Mouse (Mus musculus) frontal cortex, postnatal 10 days (tissue): ENCODE results near the gene 2610028H24Rik.

Source experiments
- DNase-seq, 2 experiments: peaks; one replicate each; pipeline ENCODE4 v3.0.0; 2022; ENCODE audit warnings: low spot score in 2 of 2, mixed read lengths in 1 of 2

2610028H24Rik gene

GRCm38 (mm10) chr10:76488265-76488664, 39.4 kb downstream of the 2610028H24Rik start:
- DNase-seq: no peak

DNA sequence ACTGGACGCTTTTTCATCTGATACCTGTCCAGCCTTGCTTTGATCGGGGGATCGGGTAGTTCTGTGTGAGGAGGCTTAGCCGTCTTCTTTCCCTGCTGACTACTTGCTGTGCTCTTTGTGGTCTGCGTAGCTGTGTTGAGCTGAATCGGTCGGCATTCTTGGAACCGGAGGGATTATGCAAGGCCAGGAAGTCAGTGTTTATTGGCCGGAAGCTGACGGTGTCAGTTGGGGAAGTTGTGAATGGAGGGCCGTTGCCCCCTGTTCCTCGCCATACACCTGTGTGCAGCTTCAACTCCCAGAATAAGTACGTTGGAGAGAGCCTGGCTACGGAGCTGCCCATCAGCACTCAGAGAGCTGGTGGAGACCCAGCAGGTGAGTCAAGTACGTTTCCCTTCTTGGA, 40.3 kb downstream of the 2610028H24Rik start:
- DNase-seq: no peak

DNA sequence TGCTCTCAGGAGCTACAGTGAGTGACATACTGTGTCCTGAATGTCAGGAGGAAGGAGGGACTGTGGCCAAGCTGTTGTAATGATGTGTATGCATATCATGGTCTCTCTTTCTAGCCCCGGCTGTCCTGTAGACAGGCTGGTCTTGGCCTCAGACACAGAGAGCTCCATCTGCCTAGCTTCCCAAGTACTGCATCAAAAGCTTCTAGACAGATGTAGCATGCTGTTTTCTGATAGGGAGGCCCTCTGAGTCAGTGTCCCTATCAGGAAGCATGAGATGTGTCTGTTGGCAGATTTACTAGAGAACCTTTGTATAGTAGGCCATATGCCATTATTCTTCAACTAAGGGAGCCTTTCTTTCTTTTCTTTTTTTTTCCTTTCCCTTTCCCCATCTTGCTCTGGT, 44.6 kb downstream of the 2610028H24Rik start:
- no peak for DNase-seq

GRCm38 (mm10) chr10:76495501-76495900, 46.6 kb downstream of the 2610028H24Rik start:
- DNase-seq: no peak

GRCm38 (mm10) chr10:76496366-76496765, 47.5 kb downstream of the 2610028H24Rik start:
- no peak for DNase-seq

- DNase-seq: no peak
Observed at GRCm38 (mm10) chr10:76497522-76497921, 48.6 kb downstream of the 2610028H24Rik start.

- no peak for DNase-seq
Observed at GRCm38 (mm10) chr10:76504271-76504943, 55.5 kb downstream of the 2610028H24Rik start.

DNA sequence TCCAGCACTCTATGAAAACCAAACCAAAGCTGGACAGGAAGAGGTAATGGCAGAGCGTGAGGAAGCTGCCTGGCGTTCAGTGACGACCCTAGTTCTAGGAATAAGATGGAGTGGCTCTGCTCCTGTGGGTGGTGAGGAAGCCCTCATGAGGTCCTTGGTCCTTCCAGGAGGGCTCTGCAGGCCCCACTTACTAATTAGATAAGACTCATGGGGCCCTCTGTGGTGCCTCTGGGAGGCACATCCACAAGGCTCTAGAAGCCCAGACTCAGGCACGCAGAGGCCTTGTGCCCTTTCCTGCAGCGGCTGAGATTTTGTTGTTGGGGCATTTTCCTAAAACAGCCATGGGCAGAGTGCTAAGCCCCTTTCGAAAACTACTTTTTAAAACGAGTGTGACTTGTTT, 57.0 kb downstream of the 2610028H24Rik start:
- no peak for DNase-seq
